ENCODE assay signal across 33 mouse cellular contexts in genomic region chr2:146121551-146121950, GRCm38 (mm10).
"Had no signal": no experiment of that assay in that cellular context is flagged by ENCODE, and none has a peak within 500 bp of the region (broad histone marks: within the 10 kb centered on the region; RNA-seq: fewer than 3 reads in every experiment).

No protein-coding gene starts in this region.

- H3K9ac ChIP-seq: limb, embryonic 12.5 days; limb, embryonic 13.5 days; limb, embryonic 15.5 days; liver, embryonic 12.5 days; liver, embryonic 13.5 days; liver, embryonic 14.5 days; liver, embryonic 15.5 days; liver, postnatal 0 days; lung, embryonic 14.5 days; lung, embryonic 15.5 days; midbrain, embryonic 12.5 days; midbrain, embryonic 13.5 days; midbrain, embryonic 15.5 days; neural tube, embryonic 12.5 days; neural tube, embryonic 13.5 days had no signal

- H3K4me2 ChIP-seq: limb, embryonic 12.5 days; limb, embryonic 13.5 days; limb, embryonic 15.5 days; liver, embryonic 11.5 days; liver, embryonic 12.5 days; liver, embryonic 13.5 days; liver, embryonic 15.5 days; lung, embryonic 14.5 days; lung, embryonic 15.5 days; midbrain, embryonic 11.5 days; midbrain, embryonic 12.5 days; midbrain, embryonic 13.5 days; midbrain, embryonic 15.5 days; neural tube, embryonic 12.5 days; neural tube, embryonic 13.5 days had no signal

- DNase-seq: left cerebral cortex, postnatal 4 days; liver; liver, embryonic 13.5 days; liver, postnatal 0 days; lung, adult 18-20 months; lung, adult 2 months; lung, embryonic 14.5 days; lung, postnatal 10 days; lung, postnatal 14 days; lung, postnatal 36 days; lung, postnatal 4 days; midbrain, embryonic 14.5 days had no signal

- H3K4me3 ChIP-seq: limb, embryonic 10.5 days; limb, embryonic 12.5 days; limb, embryonic 13.5 days; limb, embryonic 15.5 days; liver, embryonic 12.5 days; liver, embryonic 13.5 days; liver, embryonic 15.5 days; lung, embryonic 15.5 days; megakaryocyte, embryonic 14.5 days; midbrain, embryonic 10.5 days; midbrain, embryonic 12.5 days; midbrain, embryonic 13.5 days; midbrain, embryonic 15.5 days; myocyte; neural tube, embryonic 12.5 days; neural tube, embryonic 13.5 days had no signal

- H3K27ac ChIP-seq: limb, embryonic 10.5 days; limb, embryonic 12.5 days; limb, embryonic 13.5 days; limb, embryonic 15.5 days; liver, embryonic 12.5 days; liver, embryonic 13.5 days; liver, embryonic 14.5 days; liver, embryonic 15.5 days; lung, embryonic 15.5 days; macrophage; midbrain, embryonic 10.5 days; midbrain, embryonic 12.5 days; midbrain, embryonic 13.5 days; midbrain, embryonic 15.5 days; neural tube, embryonic 12.5 days; neural tube, embryonic 13.5 days had no signal

- H3K4me1 ChIP-seq: limb, embryonic 13.5 days; limb, embryonic 15.5 days; liver, embryonic 12.5 days; liver, embryonic 13.5 days; liver, embryonic 15.5 days; lung, embryonic 15.5 days; midbrain, embryonic 15.5 days had no signal

- H3K9me3 ChIP-seq: limb, embryonic 10.5 days; limb, embryonic 12.5 days; limb, embryonic 13.5 days; limb, embryonic 15.5 days; liver, embryonic 12.5 days; liver, embryonic 13.5 days; liver, embryonic 15.5 days; lung, embryonic 15.5 days; megakaryocyte, embryonic 14.5 days; midbrain, embryonic 10.5 days; midbrain, embryonic 12.5 days; midbrain, embryonic 13.5 days; midbrain, embryonic 15.5 days; neural tube, embryonic 12.5 days; neural tube, embryonic 13.5 days had no signal

- H3K27me3 ChIP-seq: limb, embryonic 13.5 days; limb, embryonic 15.5 days; liver, embryonic 12.5 days; liver, embryonic 13.5 days; liver, embryonic 15.5 days; lung, embryonic 15.5 days; megakaryocyte, embryonic 14.5 days; midbrain, embryonic 12.5 days; midbrain, embryonic 13.5 days; midbrain, embryonic 15.5 days; neural tube, embryonic 12.5 days; neural tube, embryonic 13.5 days had no signal

- ATAC-seq: liver, embryonic 12.5 days; liver, postnatal 0 days; lung, postnatal 0 days; midbrain, embryonic 13.5 days; midbrain, embryonic 15.5 days; midbrain, embryonic 16.5 days had no signal

- H3K36me3 ChIP-seq: limb, embryonic 10.5 days; limb, embryonic 12.5 days; limb, embryonic 13.5 days; limb, embryonic 15.5 days; liver, embryonic 12.5 days; liver, embryonic 13.5 days; liver, embryonic 15.5 days; lung, embryonic 15.5 days; midbrain, embryonic 10.5 days; midbrain, embryonic 12.5 days; midbrain, embryonic 13.5 days; midbrain, embryonic 15.5 days; neural tube, embryonic 12.5 days; neural tube, embryonic 13.5 days had no signal
